Mouse (Mus musculus) forebrain, postnatal 0 days (tissue): Measurements from ENCODE around the gene Timm13. TPM values are rescaled to one million over a fixed set of nuclear protein-coding genes. Genes with fewer than 3 reads are reported as not detected.

Source experiments
- ATAC-seq: fragments of 200-750 bp; cut with Nextera tagmentation; 2 replicates; pipeline ENCODE4 v1.8.0; 2017; ENCODE audit warnings: mild to moderate bottlenecking, moderate library complexity
- DNase-seq: peaks from one replicate; pipeline ENCODE4 v3.0.0-alpha.2; 2015
- H3K27ac ChIP-seq: fragments of 300-500 bp; sonication (generic); 2 replicates; pipeline ENCODE4 v1.5.1; 2014; ENCODE audit warnings: low read depth, mild to moderate bottlenecking, antibody characterized with exemption, low read length, moderate library complexity, mixed read lengths
- H3K27me3 ChIP-seq: fragments of 300-500 bp; sonication (generic); 2 replicates; pipeline ENCODE4 v1.6.1; 2014; ENCODE audit warnings: mild to moderate bottlenecking, low read length, mixed read lengths; ENCODE audit not compliant: insufficient read depth
- H3K36me3 ChIP-seq: fragments of 300-500 bp; sonication (generic); 2 replicates; pipeline ENCODE4 v1.6.1; 2014; ENCODE audit warnings: mild to moderate bottlenecking, moderate library complexity; ENCODE audit not compliant: insufficient read depth
- H3K4me1 ChIP-seq: fragments of 300-500 bp; sonication (generic); 2 replicates; pipeline ENCODE4 v1.6.1; 2014; ENCODE audit warnings: antibody characterized with exemption; ENCODE audit not compliant: insufficient read depth
- H3K4me2 ChIP-seq: fragments of 300-500 bp; sonication (generic); 2 replicates; pipeline ENCODE4 v1.6.1; 2014; ENCODE audit warnings: low read depth, mild to moderate bottlenecking, moderate library complexity
- H3K4me3 ChIP-seq: fragments of 300-500 bp; sonication (generic); 2 replicates; pipeline ENCODE4 v1.5.1; 2014; ENCODE audit warnings: low read depth, low read length, mixed read lengths
- H3K9ac ChIP-seq: fragments of 300-500 bp; sonication (generic); 2 replicates; pipeline ENCODE4 v1.6.1; 2014; ENCODE audit warnings: mild to moderate bottlenecking
- H3K9me3 ChIP-seq: fragments of 300-500 bp; sonication (generic); 2 replicates; pipeline ENCODE4 v1.6.1; 2016; ENCODE audit warnings: low read length
- CTCF ChIP-seq: sonication (generic); IDR thresholded peaks from 2 replicates; pipeline ENCODE4 v1.5.1; 2016; ENCODE audit warnings: antibody characterized with exemption, control low read depth, low read depth
- WGBS: fragments of 180-500 bp; shearing (Covaris S2); extraction: QIAGEN DNeasy Blood & Tissue Kit; methylation state at CpG from one replicate; pipeline ENCODE4 v1.1.7; 2014; 5-methylcytosine and 5-hydroxymethylcytosine counted together
- polyA plus RNA-seq: library from polyadenylated mRNA; unstranded; fragments of >200 nt; fragmentation: Nextera tagmentation; extraction: Ambion mirVana; gene quantifications from 2 replicates; pipeline ENCODE4 v1.2.1, GENCODE M21; 2015
- total RNA-seq: library from RNA; depleted of rRNA; stranded (reverse); fragments of >200 nt; gene quantifications from 2 replicates; pipeline ENCODE4 v1.2.3, GENCODE M21; 2014

The Timm13 gene
- total and polyA plus RNA-seq, 2 experiments from 2014 or later = 214 to 381 TPM

- Histone ChIP-seq H3K4me1 (peaks cover 6% of the 10 kb centered on the region), H3K9me3 (no peaks in the 10 kb centered on the region), H3K4me3 (no peak overlapping the region), H3K27me3 (no peaks in the 10 kb centered on the region), H3K4me2 (no peak overlapping the region), H3K36me3 (peaks cover 62% of the 10 kb centered on the region), H3K9ac (no peak overlapping the region), H3K27ac (no peak overlapping the region)
- DNase-seq (no peak), ATAC-seq (no peak)
- WGBS = 92% methylated on average over 10 of the region's 10 CpGs
- TF ChIP-seq CTCF = no peak
Measured at GRCm38 (mm10) chr10:80903282-80903681, 2.5 kb upstream of the Timm13 start.

- DNase-seq = no peak
- Histone ChIP-seq H3K4me3 (no peak overlapping the region), H3K4me2 (no peak overlapping the region), H3K4me1 (peaks cover 6% of the 10 kb centered on the region), H3K36me3 (peaks cover 53% of the 10 kb centered on the region), H3K27ac (no peak overlapping the region), H3K9me3 (no peaks in the 10 kb centered on the region), H3K9ac (no peak overlapping the region), H3K27me3 (no peaks in the 10 kb centered on the region)
- TF ChIP-seq CTCF = no peak
- 94% methylated on average over 9 of the region's 9 CpGs for whole genome bisulfite sequencing
- ATAC-seq = no peak
Measured at GRCm38 (mm10) chr10:80902273-80902940, 1.6 kb upstream of the Timm13 start.

- Histone ChIP-seq H3K9me3 (no peaks in the 10 kb centered on the region), H3K4me1 (peaks cover 6% of the 10 kb centered on the region), H3K36me3 (peaks cover 50% of the 10 kb centered on the region), H3K4me3 (no peak overlapping the region), H3K27ac (no peak overlapping the region), H3K4me2 (peak overlapping the region; percentile 23), H3K9ac (no peak overlapping the region), H3K27me3 (no peaks in the 10 kb centered on the region)
- DNase-seq = no peak
- 89% methylated on average over 19 of the region's 19 CpGs for WGBS
- no peak for ATAC-seq
- TF ChIP-seq CTCF = no peak
Measured at GRCm38 (mm10) chr10:80901409-80902272, 872 bp upstream of the Timm13 start.

- whole genome bisulfite sequencing = 20% methylated on average over 25 of the region's 25 CpGs
- H3K27ac ChIP-seq = peak overlapping the region; percentile 89
- H3K36me3 ChIP-seq = peaks cover 33% of the 10 kb centered on the region
- DNase-seq (no peak), ATAC-seq (no peak)
- H3K9ac ChIP-seq = peak overlapping the region; percentile 80
- H3K4me1 ChIP-seq = peaks cover 6% of the 10 kb centered on the region
- peak overlapping the region; percentile 89 for H3K4me3 ChIP-seq
- H3K9me3 ChIP-seq = no peaks in the 10 kb centered on the region
- TF ChIP-seq CTCF = no peak
- H3K27me3 ChIP-seq = no peaks in the 10 kb centered on the region
- H3K4me2 ChIP-seq = peak overlapping the region; percentile 91
Measured at GRCm38 (mm10) chr10:80899591-80900317, 1.0 kb downstream of the Timm13 start.

GRCm38 (mm10) chr10:80899074-80899473, 1.7 kb downstream of the Timm13 start:
- TF ChIP-seq CTCF = no peak
- no peak overlapping the region for H3K4me3 ChIP-seq

GRCm38 (mm10) chr10:80897861-80898510, 2.8 kb downstream of the Timm13 start:
- 38% methylated on average over 41 of the region's 41 CpGs for WGBS
- Histone ChIP-seq H3K9me3 (no peaks in the 10 kb centered on the region), H3K9ac (no peak overlapping the region), H3K27ac (no peak overlapping the region), H3K4me3 (no peak overlapping the region), H3K27me3 (no peaks in the 10 kb centered on the region), H3K36me3 (peaks cover 15% of the 10 kb centered on the region), H3K4me2 (peak overlapping the region; percentile 5; the same call in 1 of the 2 replicates), H3K4me1 (peaks cover 6% of the 10 kb centered on the region)
- DNase-seq (peak; percentile 46), ATAC-seq (no peak)
- TF ChIP-seq CTCF = no peak

More at GRCm38 (mm10) chr10:80899074-80899473, 1.7 kb downstream of the Timm13 start:
- Histone ChIP-seq H3K9me3 (no peaks in the 10 kb centered on the region), H3K27ac (no peak overlapping the region), H3K36me3 (peaks cover 26% of the 10 kb centered on the region), H3K9ac (no peak overlapping the region), H3K4me1 (peaks cover 6% of the 10 kb centered on the region), H3K27me3 (no peaks in the 10 kb centered on the region), H3K4me2 (no peak overlapping the region)
- DNase-seq (no peak), ATAC-seq (no peak)
- 89% methylated on average over 8 of the region's 8 CpGs for WGBS
